Mouse (Mus musculus): ENCODE measurements around the gene Arsb. TPM values are rescaled to one million over a fixed set of nuclear protein-coding genes. Genes with fewer than 3 reads are reported as not detected.

Gene Arsb
- 24.4 and 25.4 TPM in 2 replicates for polyA plus RNA-seq (2012; rRNA removed)

GRCm38 (mm10) chr13:93771588-93772278 is at the start of gene Arsb:
Arsb (plus strand) TSS chr13:93771630.

Other genes starting within 250 kb of the Arsb start
- 0.15 TPM in 1 of 2 replicates, not detected in the other for gene Bhmt, start 133.7 kb upstream of the Arsb start, polyA plus RNA-seq (2012; rRNA removed)
- 0.07 TPM in 1 of 2 replicates, not detected in the other for gene Bhmt2, start 97.3 kb upstream of the Arsb start, polyA plus RNA-seq (2012; rRNA removed)
- 0.12 and 0.24 TPM in 2 replicates for gene Dmgdh, start 97.2 kb upstream of the Arsb start, polyA plus RNA-seq (2012; rRNA removed)

All from central nervous system, embryonic 18 days (tissue).